Mouse (Mus musculus) bone marrow macrophage, adult 2 months (primary cell): ENCODE data around the gene Tmem119. TPM values are rescaled to one million over a fixed set of nuclear protein-coding genes. Genes with fewer than 3 reads are reported as not detected.

Source experiments
- H3K27ac ChIP-seq: 2 replicates; pipeline ENCODE4 v1.5.1; 2012; ENCODE audit warnings: low read depth, low read length; ENCODE audit not compliant: insufficient read depth
- H3K4me1 ChIP-seq: 2 replicates; pipeline ENCODE4 v1.6.1; 2012; ENCODE audit warnings: low read length; ENCODE audit not compliant: control insufficient read depth, insufficient read depth
- H3K4me3 ChIP-seq: 2 replicates; pipeline ENCODE4 v1.5.1; 2012; ENCODE audit warnings: mild to moderate bottlenecking, low read length, moderate library complexity; ENCODE audit not compliant: insufficient read depth
- CTCF ChIP-seq: IDR thresholded peaks from 2 replicates; pipeline ENCODE4 v1.5.1; 2012; ENCODE audit warnings: low read depth, mild to moderate bottlenecking, low read length, moderate library complexity
- POLR2A ChIP-seq: IDR thresholded peaks from 2 replicates; pipeline ENCODE4 v1.6.1; 2012; ENCODE audit warnings: mild to moderate bottlenecking, low read depth, low read length, borderline replicate concordance
- polyA plus RNA-seq: library from polyadenylated mRNA; stranded (reverse); fragments of >200 nt; gene quantifications from 2 replicates; pipeline ENCODE4 v1.2.4, GENCODE M21; 2012; ENCODE audit not compliant: missing spikeins, insufficient read depth, insufficient read length

Gene Tmem119
- polyA plus RNA-seq, 1 experiment: 0.99 TPM

DNA sequence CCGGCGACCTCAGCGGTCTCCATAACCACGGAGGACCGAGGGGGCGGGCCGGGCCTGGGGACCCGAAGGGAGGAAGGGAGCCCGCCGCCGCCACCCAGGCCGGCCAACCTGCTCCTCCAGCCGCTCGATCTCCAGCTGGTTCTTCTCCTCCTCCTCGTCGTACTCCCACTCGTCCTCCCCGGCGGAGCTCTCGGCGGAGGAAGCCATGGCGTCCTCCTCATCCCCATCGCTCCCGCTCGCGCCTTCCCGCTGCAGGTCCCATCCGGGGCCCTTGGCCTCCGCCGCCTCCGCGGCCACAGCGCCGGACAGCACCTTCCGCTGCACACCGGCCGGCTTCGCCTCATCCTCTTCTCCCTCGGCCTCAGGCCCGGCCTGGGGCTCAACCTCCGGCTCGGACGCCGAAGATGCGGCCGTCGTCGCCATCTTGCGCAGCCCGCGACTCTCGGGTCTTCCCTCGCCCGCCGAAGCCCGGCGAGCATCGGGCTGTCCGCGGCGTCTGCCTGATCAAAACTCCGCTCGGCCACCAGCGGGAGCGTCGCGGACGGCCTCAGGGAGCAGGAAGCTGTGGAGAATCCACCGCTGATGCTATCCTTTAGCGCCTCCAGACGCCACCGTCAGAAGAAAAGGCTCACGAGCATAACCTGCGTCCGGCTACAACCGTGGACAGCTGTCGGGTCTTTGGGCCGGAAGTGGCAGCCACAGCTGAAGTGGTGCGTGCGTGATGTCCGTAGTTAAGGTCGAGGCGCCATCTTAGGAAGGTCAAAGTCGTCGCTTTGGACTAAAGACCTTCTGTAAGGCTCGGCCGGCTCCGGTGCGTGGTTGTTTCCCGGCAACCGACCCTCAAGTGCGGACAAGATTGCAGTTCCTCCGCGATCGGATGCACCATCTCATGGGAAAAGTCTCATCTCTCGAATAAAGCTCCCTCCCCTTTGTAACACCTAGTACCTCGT is 28.8 kb downstream of the Tmem119 start:
- H3K27ac ChIP-seq: peak overlapping the region; percentile 94
- no peak for TF ChIP-seq CTCF
- TF ChIP-seq POLR2A: 0 out of 2 replicates have a peak, but pooled peaks have one; percentile 14
- H3K4me1 ChIP-seq: peaks cover 29% of the 10 kb centered on the region
- H3K4me3 ChIP-seq: peak overlapping the region; percentile 86

GRCm38 (mm10) chr5:113768806-113769205 is 31.5 kb downstream of the Tmem119 start:
- Histone ChIP-seq H3K4me1 (peaks cover 10% of the 10 kb centered on the region), H3K4me3 (no peak overlapping the region), H3K27ac (no peak overlapping the region)
- TF ChIP-seq POLR2A: no peak

DNA sequence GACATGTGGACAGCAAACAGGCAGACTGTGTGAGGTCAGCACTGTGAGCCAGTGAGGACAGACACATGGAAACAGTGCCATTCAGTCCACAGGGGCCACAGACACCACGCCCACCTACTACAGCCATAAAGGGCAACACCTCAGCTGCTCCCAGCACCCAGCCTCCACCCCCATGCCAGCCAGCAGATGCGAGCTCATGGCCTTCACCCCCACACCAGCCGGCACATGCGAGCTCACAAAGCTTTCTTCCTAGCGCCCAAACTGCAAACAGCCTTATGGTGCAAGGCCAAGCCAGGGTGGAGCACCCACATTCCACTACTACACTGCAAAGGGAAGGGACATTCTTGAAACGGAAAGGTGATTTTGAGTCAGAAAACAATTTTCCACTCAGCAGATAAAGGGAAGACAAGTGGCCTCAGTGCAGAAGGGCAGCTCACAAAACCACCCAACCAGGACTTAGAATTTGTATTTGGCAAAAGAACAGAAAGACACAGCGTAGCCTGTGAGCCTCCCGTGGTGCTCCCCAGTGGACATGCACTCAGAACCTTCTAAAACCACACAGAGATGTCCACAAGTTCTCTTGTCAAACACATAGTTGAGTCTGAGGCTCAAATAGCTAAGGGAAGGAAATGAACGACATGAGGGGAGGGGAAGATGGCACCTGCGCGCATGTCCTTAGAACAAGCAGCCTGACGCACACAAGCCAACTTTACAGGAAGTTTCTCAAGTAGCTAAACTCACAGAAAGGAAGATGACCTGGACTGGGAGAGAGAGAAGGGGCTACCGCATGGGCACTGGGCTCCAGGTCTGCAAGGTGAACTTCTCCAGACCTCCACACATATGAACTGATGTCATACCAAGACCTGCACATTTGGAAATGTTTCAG is 34.4 kb downstream of the Tmem119 start:
- TF ChIP-seq CTCF (no peak), POLR2A (no peak)
- H3K27ac ChIP-seq: no peak overlapping the region
- H3K4me3 ChIP-seq: no peak overlapping the region
- H3K4me1 ChIP-seq: peaks cover 20% of the 10 kb centered on the region

DNA sequence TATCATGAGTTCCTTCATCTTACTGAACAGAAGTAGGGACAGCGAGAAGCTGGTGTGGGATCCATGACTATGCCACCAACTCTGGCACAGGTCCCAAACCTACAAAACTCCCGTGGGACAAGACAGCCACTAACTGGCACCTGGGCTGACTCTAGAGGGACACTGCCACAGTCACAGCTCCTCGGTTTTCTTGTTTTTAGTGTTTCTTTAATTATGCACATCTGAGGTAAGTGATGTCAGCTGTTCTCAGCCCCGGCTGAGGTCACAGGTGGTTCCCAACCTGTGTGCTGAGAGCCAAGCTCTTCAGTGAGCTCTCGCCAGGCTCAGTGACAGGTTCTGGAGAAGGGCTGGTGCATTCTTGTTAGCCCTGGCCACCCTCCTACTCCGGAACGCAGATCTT is 35.9 kb downstream of the Tmem119 start:
- TF ChIP-seq POLR2A (no peak), CTCF (no peak)
- Histone ChIP-seq H3K4me3 (no peak overlapping the region), H3K4me1 (peaks cover 16% of the 10 kb centered on the region), H3K27ac (no peak overlapping the region)

DNA sequence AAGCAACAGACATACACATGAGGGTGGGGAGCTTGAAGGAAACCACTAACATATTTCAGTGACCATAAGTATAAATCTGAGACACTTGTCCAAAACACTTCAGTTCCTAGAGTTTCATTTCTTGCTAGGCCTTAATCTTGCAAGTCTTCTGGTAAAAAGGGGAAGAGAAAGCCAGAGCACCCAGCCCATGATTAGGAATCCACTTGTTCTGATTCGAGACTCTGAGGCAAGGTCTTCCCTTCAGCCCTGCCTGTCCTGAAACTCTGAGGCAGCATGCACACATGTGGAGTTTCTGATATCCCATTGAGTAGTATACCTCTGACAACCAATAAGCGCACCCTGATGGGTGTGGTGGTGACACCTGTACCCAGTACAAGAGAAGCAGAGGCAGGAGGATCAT is 38.7 kb downstream of the Tmem119 start:
- H3K27ac ChIP-seq: peak overlapping the region; percentile 52
- H3K4me1 ChIP-seq: peaks cover 11% of the 10 kb centered on the region
- H3K4me3 ChIP-seq: no peak overlapping the region
- TF ChIP-seq CTCF (no peak), POLR2A (no peak)

DNA sequence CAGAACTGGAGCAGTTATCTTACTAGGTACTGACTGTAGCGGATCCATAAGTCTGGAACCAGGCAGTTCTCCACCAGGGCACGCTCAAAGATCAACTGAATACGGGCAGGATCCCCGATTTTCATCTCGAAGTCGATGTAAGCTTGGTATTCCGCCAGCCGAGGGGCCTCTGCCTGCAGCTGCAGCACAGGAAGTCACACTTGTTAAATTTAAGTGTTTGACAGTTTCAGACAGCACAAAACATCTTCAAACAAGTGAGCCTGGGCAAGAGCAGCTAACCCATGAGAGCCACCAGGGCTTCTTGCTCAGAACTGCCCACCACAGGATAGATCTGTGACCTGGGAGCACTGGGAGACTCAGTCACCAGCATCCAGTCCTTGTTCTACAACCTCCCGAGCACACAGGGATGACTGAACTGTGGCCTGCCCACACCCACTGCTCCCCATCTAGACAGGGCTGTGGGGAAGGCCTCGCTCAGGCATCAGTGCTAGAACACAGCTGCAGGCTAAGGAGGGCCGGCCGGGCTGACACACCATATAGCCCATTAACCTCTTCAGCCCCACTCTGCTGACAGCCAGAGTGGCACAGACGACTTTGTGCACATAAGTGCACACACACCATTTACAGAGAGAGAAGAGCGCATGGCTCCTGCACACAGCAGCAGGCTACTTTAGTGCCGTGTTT is 44.8 kb downstream of the Tmem119 start:
- TF ChIP-seq POLR2A (no peak), CTCF (no peak)
- Histone ChIP-seq H3K27ac (no peak overlapping the region), H3K4me3 (no peak overlapping the region), H3K4me1 (no peaks in the 10 kb centered on the region)

DNA sequence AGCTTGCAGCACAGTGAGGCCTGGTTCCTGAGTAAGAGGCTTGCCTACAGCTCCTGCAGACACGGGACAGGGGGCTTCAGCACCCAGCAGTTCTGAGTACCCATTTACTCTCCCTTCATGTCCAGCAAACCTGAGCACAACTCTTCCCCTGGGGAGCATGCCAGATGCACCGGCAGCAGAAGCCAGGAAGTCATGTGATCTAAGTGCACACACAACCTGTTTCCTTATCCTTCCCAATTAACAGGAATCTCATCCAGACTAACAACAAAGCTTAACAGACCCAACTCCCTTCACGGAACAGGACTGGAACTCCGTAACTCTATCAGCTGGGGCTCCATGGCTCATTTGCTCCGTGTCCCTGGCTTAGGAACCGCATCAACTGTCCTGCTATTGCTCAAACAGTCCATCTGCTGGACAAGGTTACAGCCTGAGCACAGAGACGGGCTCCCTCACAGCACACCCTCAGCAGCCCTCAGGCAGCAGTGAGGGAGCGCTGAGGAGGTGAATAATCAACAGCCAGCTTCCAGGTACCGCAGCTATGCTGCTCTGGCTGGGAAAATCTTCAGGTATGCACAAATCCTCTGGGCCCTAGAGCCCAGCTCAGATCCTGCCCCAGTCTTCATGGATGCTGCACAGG is 48.7 kb downstream of the Tmem119 start:
- Histone ChIP-seq H3K4me3 (no peak overlapping the region), H3K27ac (no peak overlapping the region), H3K4me1 (no peaks in the 10 kb centered on the region)
- no peak for TF ChIP-seq POLR2A
- no peak for TF ChIP-seq CTCF

DNA sequence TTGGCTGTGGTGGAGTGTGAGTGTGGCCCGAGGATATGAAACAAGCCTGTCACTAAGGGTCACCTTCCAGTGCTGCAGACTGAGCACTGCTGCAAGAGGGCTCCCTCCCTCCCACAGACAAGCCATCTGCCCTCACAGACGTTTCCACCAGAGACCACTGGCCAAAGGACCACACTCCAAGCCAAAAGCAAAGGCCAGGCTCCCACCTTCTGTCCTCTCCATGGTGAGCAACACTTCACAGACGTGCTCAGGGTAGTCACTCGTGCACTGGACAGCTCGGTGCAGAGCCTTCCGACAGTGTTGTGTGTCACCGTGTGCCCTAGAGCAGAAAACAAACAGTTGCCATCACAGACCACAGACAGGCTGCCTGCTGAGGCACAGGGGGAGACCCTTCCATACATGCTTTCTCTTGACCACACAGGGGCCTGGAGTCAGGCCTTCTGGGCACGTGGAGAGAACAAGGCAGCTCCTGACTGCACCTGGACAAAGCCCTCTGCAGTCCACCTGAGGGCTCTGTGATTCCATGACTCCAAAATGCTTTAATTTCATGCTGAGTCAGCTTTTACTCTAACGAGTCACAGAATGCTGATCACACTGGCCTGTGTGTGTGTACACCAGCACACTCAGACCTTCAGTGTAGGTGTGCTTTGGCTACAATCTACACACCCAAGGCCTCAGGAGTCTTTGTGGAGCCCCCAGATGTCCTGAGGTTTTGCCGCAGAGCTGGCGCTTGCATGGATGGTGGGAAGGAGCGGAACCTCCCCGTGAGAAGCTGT is 51.6 kb downstream of the Tmem119 start:
- TF ChIP-seq POLR2A: no peak
- no peak for TF ChIP-seq CTCF
- Histone ChIP-seq H3K27ac (no peak overlapping the region), H3K4me3 (no peak overlapping the region), H3K4me1 (no peaks in the 10 kb centered on the region)
